Mouse (Mus musculus): ENCODE measurements around the gene Slc25a38.
A peak's percentile ranks its signal among the peaks of the same experiment; 100 is the strongest.
"Not testable (repeated sequence)": the region's sequence is repeated elsewhere in the genome, so short reads cannot be mapped to it uniquely, and the experiment has no call there.

Slc25a38 gene

DNA sequence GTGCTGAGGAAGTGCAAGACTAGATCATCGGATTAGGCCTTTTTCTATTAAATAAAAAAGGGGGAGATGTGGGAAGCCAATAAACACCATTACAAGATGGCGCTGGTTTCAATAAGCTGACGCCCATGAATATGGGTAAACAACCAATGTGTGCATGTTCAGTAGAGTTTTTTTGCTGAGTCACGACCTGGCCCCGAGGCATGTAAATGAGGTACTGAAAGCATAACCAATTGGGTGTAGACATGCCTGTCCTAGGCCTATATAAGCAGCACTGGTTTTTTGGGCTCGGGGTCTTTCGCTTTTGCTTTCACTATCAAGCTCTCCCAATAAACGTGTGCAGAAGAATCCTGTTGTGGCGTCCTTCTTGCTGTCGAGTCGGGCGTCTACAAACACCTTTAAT is 1.2 kb upstream of the Slc25a38 start:
- DNase-seq: not testable (repeated sequence)

DNA sequence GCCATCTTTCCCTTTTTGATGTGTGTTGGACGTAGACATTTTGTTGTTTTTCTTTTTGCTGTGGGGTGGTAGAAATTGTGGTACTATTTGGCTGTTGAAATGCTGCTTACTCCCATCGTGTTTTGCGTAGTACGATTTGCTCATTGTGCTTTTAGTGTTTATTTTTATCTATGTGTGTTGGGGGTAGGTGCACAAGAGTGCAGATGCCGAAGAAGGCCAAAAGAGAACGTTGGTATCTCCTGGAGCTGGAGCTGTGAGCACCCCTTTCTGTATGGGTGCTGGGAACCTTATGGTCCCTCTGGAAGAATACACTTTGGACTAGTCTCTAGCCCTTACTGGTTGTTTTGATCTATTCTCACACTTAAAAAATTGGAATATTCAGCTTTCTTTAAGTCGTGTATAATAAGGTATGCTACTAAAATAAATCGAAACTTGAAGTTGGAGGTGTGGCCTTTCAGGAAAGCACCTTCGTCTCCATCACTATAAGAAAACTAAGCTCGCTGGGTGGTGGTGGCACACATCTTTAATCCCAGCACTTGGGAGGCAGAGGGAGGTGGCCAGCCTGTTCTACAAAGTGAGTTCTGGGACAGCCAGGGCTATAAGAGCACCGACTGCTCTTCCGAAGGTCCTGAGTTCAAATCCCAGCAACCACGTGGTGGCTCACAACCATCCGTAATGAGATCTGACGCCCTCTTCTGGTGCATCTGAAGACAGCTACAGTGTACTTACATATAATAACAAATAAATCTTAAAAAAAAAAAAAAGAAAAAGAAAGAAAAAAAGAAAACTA is 1.2 kb downstream of the Slc25a38 start:
- no peak for DNase-seq

DNA sequence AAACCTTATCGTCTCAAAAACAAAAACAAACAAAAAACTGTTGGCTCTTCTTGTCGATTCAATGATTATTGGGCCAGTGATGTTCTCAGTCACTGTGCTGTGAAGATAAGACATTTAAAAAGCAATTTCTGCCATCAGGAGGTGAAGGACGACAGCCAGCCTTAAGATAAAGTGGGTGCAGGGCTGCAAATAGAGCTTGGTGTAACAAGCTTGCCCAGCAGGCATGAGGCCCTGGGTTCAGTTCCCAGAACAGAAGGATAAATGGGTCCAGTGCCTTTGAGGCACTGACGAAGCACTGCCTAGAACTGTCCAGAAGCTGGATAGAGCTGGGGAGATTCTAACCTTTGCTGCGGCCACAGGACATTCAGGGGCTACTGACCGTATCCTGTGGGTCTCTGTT is 2.3 kb downstream of the Slc25a38 start:
- no peak for DNase-seq

DNA sequence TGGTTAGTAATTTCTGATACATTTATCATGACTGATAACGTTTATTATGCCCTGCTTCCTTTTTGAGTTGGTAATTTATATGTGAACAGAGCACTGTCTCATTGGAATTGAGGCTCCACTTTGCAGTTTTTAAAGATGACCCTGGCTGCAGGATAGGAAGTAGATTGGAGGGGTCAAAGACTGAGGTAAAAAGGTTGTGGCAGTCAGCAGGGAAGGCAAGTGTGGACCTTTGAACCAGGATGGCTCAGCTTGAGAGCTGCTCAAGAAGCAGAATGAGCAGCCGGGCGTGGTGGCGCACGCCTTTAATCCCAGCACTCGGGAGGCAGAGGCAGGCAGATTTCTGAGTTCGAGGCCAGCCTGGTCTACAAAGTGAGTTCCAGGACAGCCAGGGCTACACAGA is 3.3 kb downstream of the Slc25a38 start:
- DNase-seq: no peak

- no peak for DNase-seq
These were observed 4.0 kb downstream of the Slc25a38 start for GRCm38 (mm10) chr9:120114051-120114788.

GRCm38 (mm10) chr9:120114789-120115151 is 4.6 kb downstream of the Slc25a38 start:
- no peak for DNase-seq

DNA sequence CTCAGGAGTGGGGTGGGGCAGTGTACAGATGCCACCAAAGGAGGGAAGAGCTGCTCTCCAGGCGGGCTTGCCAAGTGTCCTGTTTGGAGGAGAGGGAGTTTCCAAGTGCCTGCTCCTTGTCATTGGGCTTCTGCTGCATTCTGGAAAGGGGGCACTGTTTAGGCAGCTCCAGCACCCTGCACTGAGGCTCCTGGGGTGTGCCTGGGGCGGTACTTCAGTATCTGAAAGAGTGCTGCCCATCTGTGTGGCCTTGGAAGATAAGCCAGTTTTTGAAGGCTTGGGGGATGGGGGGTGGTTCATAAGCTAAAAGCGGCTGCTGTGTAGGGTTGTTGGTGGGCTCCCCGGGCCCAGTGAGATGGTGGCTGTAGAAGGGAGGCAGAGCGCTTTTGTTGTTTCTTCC is 5.4 kb downstream of the Slc25a38 start:
- DNase-seq: no peak

- DNase-seq: no peak
These were observed 6.0 kb downstream of the Slc25a38 start for GRCm38 (mm10) chr9:120116184-120116624.

GRCm38 (mm10) chr9:120118212-120118611 is 8.0 kb downstream of the Slc25a38 start:
- no peak for DNase-seq

GRCm38 (mm10) chr9:120120503-120120902 is 10.3 kb downstream of the Slc25a38 start:
- DNase-seq: no peak

DNA sequence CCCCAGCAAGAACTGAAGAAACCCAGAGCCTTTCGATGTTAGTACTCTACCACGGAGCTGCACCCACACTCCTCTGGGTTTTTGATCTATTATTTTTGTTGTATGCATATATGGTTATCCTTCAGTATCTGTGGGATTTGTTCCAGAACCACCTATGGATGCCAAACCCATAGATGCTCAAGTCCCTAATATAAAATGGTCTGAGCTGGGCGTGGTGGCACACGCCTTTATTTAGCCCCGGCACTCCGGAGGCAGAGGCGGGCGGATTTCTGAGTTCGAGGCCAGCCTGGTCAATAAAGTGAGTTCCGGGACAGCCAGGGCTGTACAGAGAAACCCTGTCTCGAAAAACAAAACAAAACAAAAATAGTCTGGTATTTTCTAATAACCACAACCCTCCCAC is 16.7 kb downstream of the Slc25a38 start:
- no peak for DNase-seq

- peak; percentile 97 to 98 for DNase-seq
These were observed 17.5 kb downstream of the Slc25a38 start, which contains the start of gene Rpsa for GRCm38 (mm10) chr9:120127538-120128251. Rpsa (plus strand) TSS chr9:120127689.

GRCm38 (mm10) chr9:120129276-120129675 is 19.1 kb downstream of the Slc25a38 start:
- DNase-seq: no peak

GRCm38 (mm10) chr9:120131784-120132288 is 21.7 kb downstream of the Slc25a38 start:
- DNase-seq: no peak

DNA sequence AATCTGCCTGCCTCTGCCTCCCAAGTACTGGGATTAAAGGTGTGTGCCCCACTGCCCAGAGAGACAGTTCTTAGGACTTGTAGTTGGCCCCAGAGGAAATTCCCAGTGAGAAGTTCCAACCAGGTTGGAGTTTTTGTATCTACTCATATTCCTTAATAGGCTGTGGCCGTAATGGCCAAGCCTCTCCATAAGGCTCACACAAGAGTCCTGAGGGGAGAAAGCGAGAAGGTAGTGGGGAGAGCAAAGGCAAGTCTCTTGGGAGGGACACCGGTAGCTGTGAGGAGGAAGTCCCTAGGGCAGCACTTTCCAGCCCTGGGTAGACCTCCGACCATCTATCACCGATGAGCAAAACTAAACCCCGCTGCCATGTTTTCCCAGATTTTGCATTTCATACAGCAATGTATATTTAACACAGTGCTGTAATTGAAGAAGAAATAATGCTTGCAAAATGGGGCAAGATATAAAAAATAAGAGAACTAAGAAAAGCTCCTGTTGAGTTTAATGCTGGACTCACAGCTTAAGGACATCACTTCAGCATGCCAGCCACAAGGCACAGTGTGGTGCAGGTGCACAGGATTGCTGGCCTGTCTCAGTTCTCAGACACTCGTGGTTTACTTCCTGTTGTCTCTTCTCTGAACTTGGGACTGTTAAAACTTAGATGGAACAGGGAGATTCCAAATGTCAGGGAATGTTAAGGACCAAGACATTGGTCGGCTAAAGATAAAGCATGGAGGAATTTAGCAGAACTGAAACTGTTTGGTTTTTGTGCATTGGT is 23.0 kb downstream of the Slc25a38 start:
- no peak for DNase-seq

- DNase-seq: no peak
These were observed 23.7 kb downstream of the Slc25a38 start for GRCm38 (mm10) chr9:120133755-120134475.

DNA sequence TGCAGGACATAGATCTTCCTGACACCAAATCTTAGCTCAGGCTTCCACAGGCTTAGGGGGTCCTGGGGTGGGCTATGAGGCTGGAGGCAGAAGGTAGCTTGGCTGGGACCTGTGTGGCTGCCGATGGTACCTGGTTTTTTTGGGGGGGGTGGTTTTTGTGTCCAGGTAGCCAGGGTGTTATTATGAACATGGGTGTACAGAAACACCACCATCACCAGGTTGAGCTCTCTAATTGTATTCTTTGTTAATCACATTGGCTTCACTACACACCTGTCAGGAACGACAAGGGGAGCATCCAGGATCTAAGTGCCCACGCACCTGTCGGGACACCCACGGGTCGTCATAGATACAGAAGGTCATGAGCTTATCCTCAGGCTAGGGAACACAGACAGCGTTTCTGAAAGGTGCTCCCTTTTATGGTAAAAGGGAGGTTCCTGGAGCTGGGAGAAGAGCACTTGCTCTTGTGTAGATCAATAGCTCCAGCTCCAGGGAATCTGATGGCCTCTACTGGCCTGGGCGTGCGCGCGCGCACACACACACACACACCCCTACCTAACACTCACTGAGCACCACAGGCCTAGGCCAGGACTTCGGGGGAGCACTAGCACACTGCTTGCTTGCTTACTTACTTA is 24.5 kb downstream of the Slc25a38 start:
- DNase-seq: no peak

- no peak for DNase-seq
These were observed 25.3 kb downstream of the Slc25a38 start for GRCm38 (mm10) chr9:120135454-120135853.

- peak; percentile 77 to 89 for DNase-seq
These were observed 30.5 kb downstream of the Slc25a38 start for GRCm38 (mm10) chr9:120140652-120141051.

- no peak for DNase-seq
These were observed 34.3 kb downstream of the Slc25a38 start for GRCm38 (mm10) chr9:120144474-120144873.

DNA sequence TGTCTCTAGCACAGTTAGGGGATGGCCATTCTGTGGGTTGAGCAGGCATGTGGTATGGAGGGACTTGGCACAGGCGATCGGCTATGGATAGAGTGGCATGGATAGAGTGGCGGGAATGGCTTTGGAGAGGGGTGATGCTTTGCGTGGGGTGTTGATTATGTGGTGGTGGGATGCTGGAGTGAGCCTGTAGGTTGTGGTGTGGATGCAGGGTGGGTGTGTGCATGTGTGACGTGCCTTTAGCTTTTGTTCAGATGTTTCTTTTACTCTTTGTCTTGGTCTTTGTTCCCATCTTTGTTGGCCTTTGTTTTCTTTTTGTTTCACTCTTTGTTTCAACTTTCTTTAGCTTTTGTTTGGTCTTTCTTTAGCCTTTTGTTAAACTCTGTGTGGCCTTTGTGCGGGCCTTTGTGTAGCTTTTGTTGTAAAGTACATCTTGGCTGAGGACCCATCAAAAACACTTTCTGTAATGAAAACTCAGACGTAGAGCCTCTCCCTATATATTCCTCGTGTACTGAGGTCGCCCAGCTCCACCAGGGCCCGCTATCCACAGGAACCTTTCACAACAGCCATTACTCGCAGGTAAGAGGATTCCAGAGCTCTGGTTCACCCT is 39.2 kb downstream of the Slc25a38 start, which contains the start of gene Mobp:
Mobp (plus strand) TSS at position 486 of the 607 bp plus-strand sequence.
- DNase-seq: no peak

All from cerebellum, postnatal 25 days (tissue).